Mouse (Mus musculus): ENCODE results near the gene Dtx1. TPM values are rescaled to one million over a fixed set of nuclear protein-coding genes. Genes with fewer than 3 reads are reported as not detected.

Dtx1 gene
- polyA plus RNA-seq, 1 experiment from 2014 or later: 5.0 TPM

GRCm38 (mm10) chr5:120690417-120690816 is 21.3 kb downstream of the Dtx1 start:
- WGBS: 51% methylated on average over 4 of the region's 4 CpGs
- no peaks in the 10 kb centered on the region for H3K36me3 ChIP-seq (ENCODE audit: control insufficient read depth, insufficient read depth, low read length)
- peaks cover 32% of the 10 kb centered on the region for H3K27me3 ChIP-seq (ENCODE audit: control insufficient read depth, insufficient read depth, low read length)
- no peak overlapping the region for H3K4me2 ChIP-seq (replicated peaks; ENCODE audit: low read depth, low read length)
- no peak for ATAC-seq (ENCODE audit: low FRiP score)
- DNase-seq (ENCODE audit: low spot score): no peak
- H3K4me3 ChIP-seq (ENCODE audit: low read depth, low read length): no peak overlapping the region
- peaks cover 4% of the 10 kb centered on the region; the same call in 1 of the 2 replicates for H3K4me1 ChIP-seq (replicated peaks; ENCODE audit: control insufficient read depth, insufficient read depth, low read length)
- H3K27ac ChIP-seq (ENCODE audit: low read depth, low read length): no peak overlapping the region
- H3K9ac ChIP-seq (ENCODE audit: low read depth, low read length): no peak overlapping the region
- no peaks in the 10 kb centered on the region for H3K9me3 ChIP-seq (ENCODE audit: control insufficient read depth, low read length)

DNA sequence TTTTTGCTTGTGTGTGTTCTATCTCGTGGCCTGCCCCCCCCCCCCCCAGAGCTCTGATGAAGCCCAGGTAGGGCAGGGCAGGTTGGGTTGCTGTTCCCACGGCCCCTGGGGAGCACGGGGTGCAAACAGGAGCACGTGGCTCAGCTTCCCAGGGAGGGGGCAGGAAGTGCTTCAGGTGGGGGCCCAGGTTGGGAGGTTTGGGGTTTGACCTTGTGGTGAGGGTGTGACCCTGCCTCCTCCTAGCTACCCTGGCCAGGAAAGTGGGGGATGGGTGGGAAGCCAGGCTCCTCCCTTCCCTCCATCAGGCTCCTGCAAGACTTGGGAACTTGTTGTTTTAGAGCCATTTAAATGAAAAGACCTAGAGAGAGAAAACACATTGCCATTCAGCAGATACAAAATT is 23.3 kb downstream of the Dtx1 start:
- Histone ChIP-seq H3K36me3 (ENCODE audit: control insufficient read depth, insufficient read depth, low read length) (no peaks in the 10 kb centered on the region), H3K27ac (ENCODE audit: low read depth, low read length) (no peak overlapping the region), H3K9ac (ENCODE audit: low read depth, low read length) (no peak overlapping the region), H3K4me3 (ENCODE audit: low read depth, low read length) (no peak overlapping the region), H3K4me2 (replicated peaks; ENCODE audit: low read depth, low read length) (no peak overlapping the region), H3K27me3 (ENCODE audit: control insufficient read depth, insufficient read depth, low read length) (peaks cover 19% of the 10 kb centered on the region), H3K9me3 (ENCODE audit: control insufficient read depth, low read length) (no peaks in the 10 kb centered on the region), H3K4me1 (replicated peaks; ENCODE audit: control insufficient read depth, insufficient read depth, low read length) (no peaks in the 10 kb centered on the region)
- ATAC-seq (ENCODE audit: low FRiP score): no peak
- 39% methylated on average over 4 of the region's 4 CpGs for WGBS
- DNase-seq (ENCODE audit: low spot score): no peak

- Histone ChIP-seq H3K4me2 (replicated peaks; ENCODE audit: low read depth, low read length) (no peak overlapping the region), H3K4me3 (ENCODE audit: low read depth, low read length) (no peak overlapping the region), H3K9me3 (ENCODE audit: control insufficient read depth, low read length) (no peaks in the 10 kb centered on the region), H3K27me3 (ENCODE audit: control insufficient read depth, insufficient read depth, low read length) (peaks cover 19% of the 10 kb centered on the region), H3K36me3 (ENCODE audit: control insufficient read depth, insufficient read depth, low read length) (no peaks in the 10 kb centered on the region), H3K27ac (ENCODE audit: low read depth, low read length) (no peak overlapping the region), H3K4me1 (replicated peaks; ENCODE audit: control insufficient read depth, insufficient read depth, low read length) (no peaks in the 10 kb centered on the region; the same call in 1 of the 2 replicates), H3K9ac (ENCODE audit: low read depth, low read length) (no peak overlapping the region)
- DNase-seq (ENCODE audit: low spot score) (no peak), ATAC-seq (ENCODE audit: low FRiP score) (no peak)
- WGBS: 93% methylated on average over 5 of the region's 5 CpGs
Observed at GRCm38 (mm10) chr5:120687897-120688296, 23.8 kb downstream of the Dtx1 start.

GRCm38 (mm10) chr5:120687484-120687851 is 24.3 kb downstream of the Dtx1 start:
- WGBS: 77% methylated on average over 3 of the region's 3 CpGs
- no peak for ATAC-seq (ENCODE audit: low FRiP score)
- H3K27me3 ChIP-seq (ENCODE audit: control insufficient read depth, insufficient read depth, low read length): peaks cover 21% of the 10 kb centered on the region

GRCm38 (mm10) chr5:120686749-120687483 is 24.8 kb downstream of the Dtx1 start:
- 84% methylated on average over 6 of the region's 6 CpGs for WGBS
- DNase-seq (ENCODE audit: low spot score): no peak
- no peaks in the 10 kb centered on the region for H3K9me3 ChIP-seq (ENCODE audit: control insufficient read depth, low read length)
- H3K4me1 ChIP-seq (replicated peaks; ENCODE audit: control insufficient read depth, insufficient read depth, low read length): no peaks in the 10 kb centered on the region; the same call in 1 of the 2 replicates
- ATAC-seq (ENCODE audit: low FRiP score): no peak
- H3K27ac ChIP-seq (ENCODE audit: low read depth, low read length): no peak overlapping the region
- no peaks in the 10 kb centered on the region for H3K36me3 ChIP-seq (ENCODE audit: control insufficient read depth, insufficient read depth, low read length)
- no peak overlapping the region for H3K9ac ChIP-seq (ENCODE audit: low read depth, low read length)
- H3K27me3 ChIP-seq (ENCODE audit: control insufficient read depth, insufficient read depth, low read length): peaks cover 24% of the 10 kb centered on the region
- no peak overlapping the region for H3K4me2 ChIP-seq (replicated peaks; ENCODE audit: low read depth, low read length)
- no peak overlapping the region for H3K4me3 ChIP-seq (ENCODE audit: low read depth, low read length)

More at GRCm38 (mm10) chr5:120687484-120687851, 24.3 kb downstream of the Dtx1 start:
- no peak overlapping the region for H3K4me3 ChIP-seq (ENCODE audit: low read depth, low read length)
- no peak overlapping the region for H3K27ac ChIP-seq (ENCODE audit: low read depth, low read length)
- DNase-seq (ENCODE audit: low spot score): no peak
- no peaks in the 10 kb centered on the region; the same call in 1 of the 2 replicates for H3K4me1 ChIP-seq (replicated peaks; ENCODE audit: control insufficient read depth, insufficient read depth, low read length)
- no peak overlapping the region for H3K4me2 ChIP-seq (replicated peaks; ENCODE audit: low read depth, low read length)
- H3K9ac ChIP-seq (ENCODE audit: low read depth, low read length): no peak overlapping the region
- no peaks in the 10 kb centered on the region for H3K9me3 ChIP-seq (ENCODE audit: control insufficient read depth, low read length)
- no peaks in the 10 kb centered on the region for H3K36me3 ChIP-seq (ENCODE audit: control insufficient read depth, insufficient read depth, low read length)

DNA sequence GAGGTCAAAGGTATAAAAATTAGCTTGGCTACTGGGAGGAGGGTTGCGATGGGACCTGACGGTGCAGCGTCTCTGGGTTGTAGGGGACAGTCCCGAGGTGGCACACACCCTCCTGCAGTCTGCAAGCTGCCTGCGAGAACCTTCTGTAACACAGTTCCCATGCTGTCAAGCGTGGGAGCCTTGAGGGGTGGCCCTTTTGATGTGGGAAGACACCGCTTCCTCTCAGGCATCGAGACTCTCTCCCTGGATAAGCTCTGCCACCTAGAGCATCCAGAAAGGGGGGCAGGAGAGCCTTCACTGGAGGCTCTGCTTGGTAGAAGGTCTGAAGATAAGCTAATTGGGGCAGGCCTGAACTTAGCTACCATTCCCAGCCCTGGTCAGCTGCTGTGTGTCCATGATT is 26.0 kb downstream of the Dtx1 start:
- WGBS: 86% methylated on average over 8 of the region's 8 CpGs
- DNase-seq (ENCODE audit: low spot score) (no peak), ATAC-seq (ENCODE audit: low FRiP score) (no peak)
- Histone ChIP-seq H3K4me3 (ENCODE audit: low read depth, low read length) (no peak overlapping the region), H3K4me1 (replicated peaks; ENCODE audit: control insufficient read depth, insufficient read depth, low read length) (no peaks in the 10 kb centered on the region; the same call in 1 of the 2 replicates), H3K27me3 (ENCODE audit: control insufficient read depth, insufficient read depth, low read length) (peaks cover 29% of the 10 kb centered on the region), H3K36me3 (ENCODE audit: control insufficient read depth, insufficient read depth, low read length) (no peaks in the 10 kb centered on the region), H3K27ac (ENCODE audit: low read depth, low read length) (no peak overlapping the region), H3K4me2 (replicated peaks; ENCODE audit: low read depth, low read length) (no peak overlapping the region), H3K9ac (ENCODE audit: low read depth, low read length) (no peak overlapping the region), H3K9me3 (ENCODE audit: control insufficient read depth, low read length) (no peaks in the 10 kb centered on the region)

- Histone ChIP-seq H3K27me3 (ENCODE audit: control insufficient read depth, insufficient read depth, low read length) (peaks cover 29% of the 10 kb centered on the region), H3K9me3 (ENCODE audit: control insufficient read depth, low read length) (no peaks in the 10 kb centered on the region), H3K27ac (ENCODE audit: low read depth, low read length) (no peak overlapping the region), H3K36me3 (ENCODE audit: control insufficient read depth, insufficient read depth, low read length) (no peaks in the 10 kb centered on the region), H3K4me3 (ENCODE audit: low read depth, low read length) (no peak overlapping the region), H3K4me1 (replicated peaks; ENCODE audit: control insufficient read depth, insufficient read depth, low read length) (no peaks in the 10 kb centered on the region; the same call in 1 of the 2 replicates), H3K4me2 (replicated peaks; ENCODE audit: low read depth, low read length) (no peak overlapping the region), H3K9ac (ENCODE audit: low read depth, low read length) (no peak overlapping the region)
- ATAC-seq (ENCODE audit: low FRiP score) (no peak), DNase-seq (ENCODE audit: low spot score) (no peak)
- WGBS: 8% methylated on average over 24 of the region's 24 CpGs
Observed at GRCm38 (mm10) chr5:120682982-120683771, 28.6 kb downstream of the Dtx1 start.

DNA sequence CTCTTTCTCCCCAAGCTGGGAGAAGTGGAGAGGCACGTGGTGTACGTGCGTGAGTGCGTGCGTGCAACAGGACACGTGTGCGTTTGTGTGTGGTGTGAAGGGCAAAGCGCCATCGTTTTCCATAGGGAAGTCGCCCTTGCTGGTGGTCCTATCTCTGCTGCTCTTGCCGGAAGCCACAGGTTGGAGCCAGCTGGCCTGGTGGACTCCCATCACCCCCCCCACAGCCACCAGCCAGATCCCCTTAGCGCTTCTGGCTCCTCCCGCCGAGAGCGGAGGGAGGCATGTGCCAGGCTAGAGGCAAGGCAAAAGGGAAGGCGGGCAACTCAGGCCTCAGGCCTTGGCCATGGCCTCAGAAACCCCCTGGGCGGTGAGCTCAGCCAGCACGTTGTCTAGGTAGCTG is 30.8 kb downstream of the Dtx1 start:
- DNase-seq (ENCODE audit: low spot score): no peak
- H3K4me3 ChIP-seq (ENCODE audit: low read depth, low read length): no peak overlapping the region
- no peak for ATAC-seq (ENCODE audit: low FRiP score)
- H3K9ac ChIP-seq (ENCODE audit: low read depth, low read length): no peak overlapping the region
- peaks cover 26% of the 10 kb centered on the region for H3K27me3 ChIP-seq (ENCODE audit: control insufficient read depth, insufficient read depth, low read length)
- no peaks in the 10 kb centered on the region for H3K36me3 ChIP-seq (ENCODE audit: control insufficient read depth, insufficient read depth, low read length)
- no peak overlapping the region for H3K27ac ChIP-seq (ENCODE audit: low read depth, low read length)
- no peak overlapping the region for H3K4me2 ChIP-seq (replicated peaks; ENCODE audit: low read depth, low read length)
- WGBS: 86% methylated on average over 18 of the region's 18 CpGs
- H3K9me3 ChIP-seq (ENCODE audit: control insufficient read depth, low read length): no peaks in the 10 kb centered on the region
- H3K4me1 ChIP-seq (replicated peaks; ENCODE audit: control insufficient read depth, insufficient read depth, low read length): no peaks in the 10 kb centered on the region; the same call in 1 of the 2 replicates

Data from hindbrain, embryonic 11.5 days (tissue).